Mouse (Mus musculus): ENCODE measurements around the gene Tiam1.

Gene Tiam1

GRCm38 (mm10) chr16:89960186-89960878 lies 183.2 kb downstream of the Tiam1 start:
- peak; percentile 34 to 42 for DNase-seq (ENCODE audit: low read depth in 1 of 2, low spot score in 2 of 2)

- peak in 1 of 2 experiments; percentile 22 for DNase-seq (ENCODE audit: low read depth in 1 of 2, low spot score in 2 of 2)
Measured at GRCm38 (mm10) chr16:89958982-89959381, 184.6 kb downstream of the Tiam1 start.

DNA sequence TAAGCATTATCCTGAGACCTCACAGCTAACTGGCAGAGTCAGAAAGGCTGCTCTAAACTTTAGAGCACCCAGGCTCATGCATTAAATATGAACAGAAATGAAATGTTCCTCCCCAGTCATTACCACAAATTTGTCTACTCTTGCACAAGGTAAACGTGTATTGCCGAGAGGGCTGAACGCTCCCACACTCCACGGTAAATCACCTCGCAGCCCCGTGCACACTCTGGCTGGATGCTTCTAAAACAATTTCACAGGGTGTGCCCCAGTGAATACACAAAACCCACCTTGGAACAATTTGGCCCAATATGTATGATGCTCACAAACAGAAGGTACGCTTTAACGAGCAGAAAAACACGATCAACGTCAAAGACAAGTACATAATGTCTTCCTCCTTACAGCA lies 185.5 kb downstream of the Tiam1 start:
- DNase-seq (ENCODE audit: low read depth in 1 of 2, low spot score in 2 of 2): no peak

DNA sequence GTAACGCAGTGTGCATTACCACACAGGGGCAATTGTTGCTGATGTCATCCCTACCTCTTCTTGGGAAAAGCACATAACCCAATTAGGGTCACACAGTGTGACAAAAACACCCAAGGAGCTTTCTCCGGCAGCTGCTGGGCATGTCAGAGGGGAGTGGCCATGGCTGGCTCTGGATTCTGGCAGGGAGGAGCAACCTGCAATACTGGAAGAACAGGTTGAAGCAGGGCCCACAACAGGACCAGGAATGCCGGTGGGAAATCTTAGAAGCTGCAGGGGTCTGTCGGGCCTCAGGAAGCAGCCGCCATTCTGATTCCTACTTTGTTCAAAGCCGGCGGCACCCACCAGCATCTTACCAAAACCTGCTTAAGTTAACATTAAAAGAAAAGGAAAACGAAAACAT lies 189.0 kb downstream of the Tiam1 start:
- DNase-seq (ENCODE audit: low read depth in 1 of 2, low spot score in 2 of 2): no peak

- DNase-seq (ENCODE audit: low read depth in 1 of 2, low spot score in 2 of 2): no peak
Measured at GRCm38 (mm10) chr16:89954114-89954513, 189.5 kb downstream of the Tiam1 start.

GRCm38 (mm10) chr16:89952821-89953220 lies 190.7 kb downstream of the Tiam1 start:
- no peak for DNase-seq (ENCODE audit: low read depth in 1 of 2, low spot score in 2 of 2)

GRCm38 (mm10) chr16:89950754-89951153 lies 192.8 kb downstream of the Tiam1 start:
- no peak for DNase-seq (ENCODE audit: low read depth in 1 of 2, low spot score in 2 of 2)

DNA sequence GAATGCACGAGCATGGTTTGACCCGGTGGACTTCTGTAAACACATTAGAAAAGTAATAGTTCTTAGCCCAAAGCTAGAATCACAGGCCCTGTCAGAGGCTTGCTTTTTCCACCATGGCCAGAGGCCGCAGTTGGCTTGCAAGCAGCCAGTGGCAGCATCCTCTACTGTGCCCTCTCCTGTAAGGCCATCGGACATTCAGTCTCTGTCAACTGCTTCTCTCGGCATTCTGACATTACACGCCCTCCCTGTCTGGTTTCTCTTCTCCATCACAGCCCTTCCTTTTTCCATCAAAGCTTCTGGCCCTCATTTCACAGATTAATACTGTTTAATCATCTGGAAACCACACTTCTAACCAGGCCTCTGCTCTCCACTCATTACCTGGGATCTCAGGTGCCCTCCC lies 193.3 kb downstream of the Tiam1 start:
- no peak for DNase-seq (ENCODE audit: low read depth in 1 of 2, low spot score in 2 of 2)

DNA sequence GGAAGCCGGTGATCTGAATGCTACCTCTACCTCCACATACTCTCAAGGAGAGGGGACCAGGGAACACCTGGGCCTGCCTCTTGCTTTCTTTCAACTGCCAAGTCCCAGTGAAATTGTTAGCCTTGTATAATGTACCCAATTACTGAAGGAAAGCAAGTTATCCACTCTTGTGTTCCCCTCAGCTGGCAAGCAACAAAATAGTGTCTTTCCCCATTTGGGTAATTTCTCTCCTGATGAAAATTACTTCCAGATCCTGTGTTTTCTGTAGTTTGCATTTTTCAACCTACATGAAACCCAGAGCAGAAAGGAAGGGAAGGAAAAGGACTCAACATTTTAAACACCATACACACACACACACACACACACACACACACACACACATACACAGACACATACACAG lies 195.5 kb downstream of the Tiam1 start:
- no peak for DNase-seq (ENCODE audit: low read depth in 1 of 2, low spot score in 2 of 2)

GRCm38 (mm10) chr16:89946816-89947215 lies 196.8 kb downstream of the Tiam1 start:
- DNase-seq (ENCODE audit: low read depth in 1 of 2, low spot score in 2 of 2): no peak

DNA sequence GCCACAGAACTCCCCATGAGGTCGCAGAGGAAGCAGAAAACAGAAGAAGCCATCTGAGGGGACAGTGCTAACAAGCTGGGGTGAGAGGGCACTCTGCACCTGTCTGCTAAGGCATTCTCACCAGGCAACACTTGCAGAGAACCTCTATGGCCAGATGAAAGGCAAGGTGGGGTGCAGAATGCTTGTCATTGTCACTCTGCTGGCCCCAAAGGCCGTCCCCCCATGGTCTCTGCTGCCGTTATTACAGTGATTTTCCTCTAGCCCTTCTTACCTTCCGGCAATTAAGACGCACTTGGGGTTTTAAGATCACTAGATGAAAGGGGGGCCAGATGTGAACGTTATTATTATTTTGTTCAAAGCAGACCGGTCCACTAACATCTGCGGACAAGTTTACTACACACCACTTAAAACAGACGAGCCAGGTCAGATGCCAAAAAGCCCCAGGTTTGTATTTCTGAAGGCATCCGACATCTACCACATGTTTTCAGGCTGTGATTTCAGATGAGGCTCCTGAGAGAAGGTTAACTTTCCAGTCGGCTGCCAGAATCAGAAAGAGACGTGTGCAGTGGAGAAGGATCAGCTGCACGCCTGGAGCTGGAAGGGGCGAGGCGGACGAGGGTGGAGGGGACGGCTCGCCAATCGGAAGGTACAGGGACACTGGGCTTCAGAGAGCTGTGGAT lies 198.8 kb downstream of the Tiam1 start:
- DNase-seq (ENCODE audit: low read depth in 1 of 2, low spot score in 2 of 2): no peak

DNA sequence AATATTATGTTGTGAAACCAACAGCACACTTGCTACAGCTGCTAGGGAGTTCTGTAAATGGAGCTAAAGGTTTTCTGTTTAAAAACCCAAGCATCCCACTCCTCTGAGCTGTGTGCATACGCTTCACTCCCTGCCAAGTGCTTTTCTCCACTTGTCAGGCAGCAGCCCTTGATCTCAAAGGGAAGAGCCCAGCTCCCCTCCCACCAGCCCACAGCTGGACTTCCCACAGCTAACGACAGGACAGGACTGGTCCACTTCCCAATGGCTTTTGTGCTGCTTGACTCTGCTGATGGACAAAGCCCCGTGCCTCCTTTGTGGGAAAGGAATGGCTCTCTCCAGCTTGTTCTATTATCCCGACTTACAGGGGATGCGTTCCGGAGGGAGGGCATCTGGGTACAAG lies 199.5 kb downstream of the Tiam1 start:
- no peak for DNase-seq (ENCODE audit: low read depth in 1 of 2, low spot score in 2 of 2)

- DNase-seq (ENCODE audit: low read depth in 1 of 2, low spot score in 2 of 2): no peak
Measured at GRCm38 (mm10) chr16:89943267-89943971, 200.2 kb downstream of the Tiam1 start.

- DNase-seq (ENCODE audit: low read depth in 1 of 2, low spot score in 2 of 2): no peak
Measured at GRCm38 (mm10) chr16:89940696-89941095, 202.9 kb downstream of the Tiam1 start.

DNA sequence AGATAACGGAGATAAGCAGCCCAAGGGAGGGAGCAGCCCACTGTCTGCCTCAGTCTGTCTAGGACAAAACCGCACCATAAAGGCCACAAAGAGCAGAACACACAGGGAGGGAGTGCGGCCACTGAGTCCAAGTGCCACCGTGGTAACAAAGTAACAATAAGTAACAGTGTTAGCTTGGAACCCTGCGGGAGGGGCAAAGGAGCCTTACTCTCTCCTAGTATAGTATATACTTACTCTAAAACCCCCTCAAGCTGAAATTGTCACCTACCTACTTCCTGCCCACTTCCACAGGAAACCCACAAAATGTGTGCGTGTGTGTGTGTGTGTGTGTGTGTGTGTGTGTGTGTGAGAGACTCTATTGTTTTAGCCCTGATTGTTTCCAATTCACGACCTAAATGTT lies 205.3 kb downstream of the Tiam1 start:
- no peak for DNase-seq (ENCODE audit: low read depth in 1 of 2, low spot score in 2 of 2)

DNA sequence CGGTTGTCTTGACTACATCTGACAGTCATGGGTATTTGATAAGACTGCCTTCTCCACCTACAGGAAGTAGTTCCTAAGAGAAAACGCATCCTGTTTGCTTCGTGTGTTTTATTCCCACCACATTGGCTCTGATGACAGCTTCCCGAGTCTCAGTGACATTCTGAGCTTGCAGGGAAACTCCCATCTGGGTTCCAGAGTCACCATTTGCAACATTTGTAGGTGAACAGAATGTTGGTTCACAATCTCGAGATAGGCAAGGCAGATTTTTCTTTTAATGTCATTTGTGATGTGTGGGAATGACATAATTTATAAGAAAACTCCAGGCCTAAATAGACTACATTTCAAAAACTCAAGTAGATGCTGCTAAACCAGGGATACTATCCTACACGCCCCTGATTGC lies 207.0 kb downstream of the Tiam1 start:
- no peak for DNase-seq (ENCODE audit: low read depth in 1 of 2, low spot score in 2 of 2)

DNA sequence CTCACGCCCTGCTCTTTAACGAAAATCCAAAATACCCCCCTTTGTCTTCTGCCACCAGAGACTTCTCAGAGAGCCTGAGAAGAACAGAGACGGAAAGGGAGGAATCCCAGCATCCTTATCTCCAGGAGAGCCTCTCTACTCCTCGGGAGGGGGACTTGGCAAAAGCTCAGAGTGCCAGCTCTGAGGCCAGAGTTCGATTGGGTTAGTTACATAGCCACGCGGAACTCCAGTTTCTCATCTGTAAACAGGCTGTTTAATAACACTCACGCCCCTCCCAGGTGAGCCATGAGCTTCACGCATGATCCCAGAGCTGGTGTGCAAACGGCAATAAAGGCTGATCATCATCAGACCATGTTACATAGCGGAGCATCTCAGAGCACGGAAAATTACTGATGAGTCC lies 208.2 kb downstream of the Tiam1 start:
- DNase-seq (ENCODE audit: low read depth in 1 of 2, low spot score in 2 of 2): no peak

DNA sequence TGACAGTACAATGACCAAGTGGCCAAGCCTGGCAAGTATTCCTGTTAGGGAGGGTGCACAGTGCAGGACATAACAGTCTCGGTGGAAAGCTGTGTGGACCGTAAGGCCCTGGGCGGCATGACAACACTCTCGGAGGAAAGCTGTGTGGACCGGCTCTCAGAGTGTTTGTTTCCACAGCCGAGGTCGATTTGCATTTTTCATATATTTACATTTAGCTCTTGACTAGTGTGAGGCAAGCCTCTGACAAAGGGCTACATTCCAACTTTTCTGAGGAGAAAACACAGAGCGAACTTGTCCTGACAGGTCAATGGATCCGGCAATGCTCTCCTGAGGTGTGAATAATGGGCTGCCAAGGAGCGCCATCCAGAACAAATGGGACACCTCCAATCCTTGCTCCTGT lies 209.0 kb downstream of the Tiam1 start:
- no peak for DNase-seq (ENCODE audit: low read depth in 1 of 2, low spot score in 2 of 2)

DNA sequence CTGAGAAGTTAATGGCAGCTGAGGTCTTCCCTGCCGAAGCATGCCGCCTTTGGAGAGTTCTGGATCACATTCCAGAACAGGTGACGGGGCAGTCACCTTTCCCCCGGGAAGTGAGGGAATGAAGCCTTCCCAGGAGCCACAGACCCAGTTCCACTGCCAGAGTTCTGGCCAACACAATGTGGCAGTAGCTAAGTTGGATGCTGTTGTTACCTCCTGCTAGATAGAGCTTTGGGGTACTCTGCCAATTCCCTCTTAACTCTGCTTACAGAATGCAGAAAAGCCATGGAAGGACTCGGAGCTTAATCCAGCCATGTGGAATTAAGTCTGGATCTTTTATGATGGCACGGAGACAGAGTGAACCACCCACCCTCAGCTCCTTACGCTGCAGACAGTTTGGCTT lies 209.6 kb downstream of the Tiam1 start:
- DNase-seq (ENCODE audit: low read depth in 1 of 2, low spot score in 2 of 2): no peak

GRCm38 (mm10) chr16:89928611-89929010 lies 215.0 kb downstream of the Tiam1 start:
- no peak for DNase-seq (ENCODE audit: low read depth in 1 of 2, low spot score in 2 of 2)

- no peak for DNase-seq (ENCODE audit: low read depth in 1 of 2, low spot score in 2 of 2)
Measured at GRCm38 (mm10) chr16:89924249-89924890, 219.2 kb downstream of the Tiam1 start.

GRCm38 (mm10) chr16:89923311-89923710 lies 220.3 kb downstream of the Tiam1 start:
- no peak for DNase-seq (ENCODE audit: low read depth in 1 of 2, low spot score in 2 of 2)
